Mouse (Mus musculus) heart, postnatal 0 days (tissue): Measurements from ENCODE around the gene Ppp1r37.

Source experiments
- CTCF ChIP-seq: IDR thresholded peaks from 2 replicates; pipeline ENCODE4 v1.5.1; 2016; ENCODE audit warnings: antibody characterized with exemption, control low read depth, low read depth
- EP300 ChIP-seq: IDR thresholded peaks from 2 replicates; pipeline ENCODE4 v1.6.1; 2016; ENCODE audit warnings: antibody characterized with exemption, low read depth

- no peak for TF ChIP-seq EP300
- TF ChIP-seq CTCF = no peak
These were observed 68.0 kb downstream of the Ppp1r37 start for GRCm38 (mm10) chr7:19494751-19495474.
